Mouse (Mus musculus) NIH3T3 (cell line): ENCODE results near the gene Crip1.

Experiments
- DNase-seq: peaks from one replicate; pipeline ENCODE4 v3.0.0-alpha.2; 2012; ENCODE audit warnings: low read depth

Crip1 gene

GRCm38 (mm10) chr12:113146112-113147057 lies at the start of gene Crip1:
TSS of gene Crip1 (plus strand) at chr12:113146316.
- DNase-seq: peak; percentile 57

GRCm38 (mm10) chr12:113097040-113097439 lies 49.1 kb upstream of the Crip1 start:
- DNase-seq: no peak

- peak; percentile 78 for DNase-seq
Observed at GRCm38 (mm10) chr12:113097749-113098281, 48.3 kb upstream of the Crip1 start, which contains the start of gene Mta1. TSS of gene Mta1 (plus strand) at chr12:113098278.

GRCm38 (mm10) chr12:113098530-113099151 lies 47.5 kb upstream of the Crip1 start:
- DNase-seq: peak; percentile 56

- no peak for DNase-seq
Observed at GRCm38 (mm10) chr12:113099470-113100237, 46.5 kb upstream of the Crip1 start.

GRCm38 (mm10) chr12:113100448-113101076 lies 45.6 kb upstream of the Crip1 start:
- no peak for DNase-seq

- DNase-seq: no peak
Observed at GRCm38 (mm10) chr12:113101251-113101960, 44.7 kb upstream of the Crip1 start.

- peak; percentile 78 for DNase-seq
Observed at GRCm38 (mm10) chr12:113102461-113102860, 43.7 kb upstream of the Crip1 start.

GRCm38 (mm10) chr12:113103846-113104451 lies 42.2 kb upstream of the Crip1 start:
- no peak for DNase-seq

- peak; percentile 81 for DNase-seq
Observed at GRCm38 (mm10) chr12:113106386-113106785, 39.7 kb upstream of the Crip1 start.

- no peak for DNase-seq
Observed at GRCm38 (mm10) chr12:113107431-113108124, 38.5 kb upstream of the Crip1 start.

GRCm38 (mm10) chr12:113108528-113109283 lies 37.4 kb upstream of the Crip1 start:
- no peak for DNase-seq

GRCm38 (mm10) chr12:113109801-113110200 lies 36.3 kb upstream of the Crip1 start:
- no peak for DNase-seq

- no peak for DNase-seq
Observed at GRCm38 (mm10) chr12:113114141-113114540, 32.0 kb upstream of the Crip1 start.

- no peak for DNase-seq
Observed at GRCm38 (mm10) chr12:113114856-113115538, 31.1 kb upstream of the Crip1 start.

GRCm38 (mm10) chr12:113119516-113120410 lies 26.4 kb upstream of the Crip1 start:
- peak; percentile 89 for DNase-seq

GRCm38 (mm10) chr12:113124726-113125125 lies 21.4 kb upstream of the Crip1 start:
- DNase-seq: no peak
